Mouse (Mus musculus) G1E (cell line): ENCODE results near the gene Plcd1.

Source experiments
- CTCF ChIP-seq: IDR thresholded peaks from 2 replicates; pipeline ENCODE4 v1.5.1; 2012; ENCODE audit warnings: low read depth, low read length, inconsistent platforms, mixed read lengths
- GATA1 ChIP-seq: IDR thresholded peaks from 2 replicates; pipeline ENCODE4 v1.6.1; 2012; ENCODE audit warnings: borderline replicate concordance, low read length, inconsistent platforms, mixed read lengths
- TAL1 ChIP-seq: conservative IDR thresholded peaks from 2 replicates; pipeline ENCODE4 v1.6.1; 2012; ENCODE audit warnings: low read depth, low read length, inconsistent platforms, mixed read lengths

DNA sequence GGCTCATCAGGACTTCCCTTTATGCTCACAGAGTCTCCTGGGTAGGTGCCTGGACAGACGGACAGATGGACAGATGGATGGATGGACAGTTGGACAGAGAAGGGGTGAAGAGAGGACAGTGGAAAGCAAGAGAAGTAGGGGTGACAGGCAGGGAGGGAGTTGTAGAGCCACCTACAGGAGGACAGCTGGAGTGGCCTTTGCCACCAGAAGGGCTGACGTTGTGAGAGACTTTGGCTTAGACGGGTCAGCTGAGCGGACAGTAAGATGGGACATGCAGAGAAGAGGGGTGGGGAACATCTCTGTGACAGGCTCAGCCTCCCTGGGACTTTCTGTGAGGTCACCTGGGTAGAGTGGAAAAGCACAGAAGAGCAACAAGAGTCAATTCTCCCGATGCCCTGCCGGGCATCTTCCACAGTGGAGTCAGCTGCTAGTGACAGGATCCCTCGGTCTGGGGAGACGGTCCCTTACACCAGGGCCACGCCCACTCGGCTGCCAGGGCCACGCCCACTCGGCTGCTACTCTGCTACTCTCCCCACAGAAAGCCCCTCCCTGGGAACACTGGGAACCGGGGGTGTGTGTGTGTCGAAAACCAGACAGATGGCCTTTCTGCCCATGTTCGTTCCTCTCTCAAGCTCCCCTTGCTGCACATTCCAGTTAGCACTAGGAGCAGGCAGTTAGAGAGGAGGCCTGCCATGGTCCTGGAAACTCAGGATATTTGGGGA, 7.0 kb upstream of the Plcd1 start:
- TF ChIP-seq CTCF (no peak), TAL1 (no peak), GATA1 (no peak)
